Mouse (Mus musculus) stomach, postnatal 0 days (tissue): ENCODE results near the gene Arhgap31.

Experiments
- CTCF ChIP-seq: IDR thresholded peaks from 2 replicates; pipeline ENCODE4 v1.5.1; 2016; ENCODE audit warnings: antibody characterized with exemption, low read depth, mild to moderate bottlenecking, moderate library complexity
- EP300 ChIP-seq: optimal IDR thresholded peaks from 2 replicates; pipeline ENCODE3; 2016; ENCODE audit warnings: antibody characterized with exemption

DNA sequence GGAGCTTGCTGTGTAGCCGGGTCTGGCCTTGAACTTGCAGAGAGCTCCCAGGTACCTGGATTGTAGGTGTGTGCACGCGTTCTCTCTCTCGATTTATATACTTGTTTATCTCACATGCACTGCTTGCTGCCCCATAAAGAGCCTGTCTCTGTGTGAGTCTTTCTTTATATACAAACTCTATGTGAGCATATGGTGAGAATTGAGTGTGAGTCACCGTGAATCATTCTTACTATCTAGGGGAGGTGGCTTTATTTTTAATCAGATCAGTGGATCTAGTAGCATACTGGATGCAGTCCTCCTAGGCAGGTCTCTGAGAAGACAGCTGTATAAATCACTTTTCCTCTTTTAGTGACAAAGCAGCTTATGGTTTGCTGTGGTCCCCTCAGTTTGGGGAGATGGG is 144.9 kb downstream of the Arhgap31 start:
- no peak for TF ChIP-seq CTCF
- no peak for TF ChIP-seq EP300
